Mouse (Mus musculus) T-helper 17 cell (primary cell): ENCODE data around the gene 1700029I15Rik.

Experiments used
- in situ Hi-C, 2 experiments: fragments of 300-600 bp; cut with MboI, MseI; formaldehyde crosslinking; loops; 1 replicate in 1 of 2; 2 replicates in 1 of 2; pipeline ENCODE4 v1.15.1; 2025; ENCODE audit warnings: high pct_unique_total_duplicates in 2 of 2

Gene 1700029I15Rik

DNA sequence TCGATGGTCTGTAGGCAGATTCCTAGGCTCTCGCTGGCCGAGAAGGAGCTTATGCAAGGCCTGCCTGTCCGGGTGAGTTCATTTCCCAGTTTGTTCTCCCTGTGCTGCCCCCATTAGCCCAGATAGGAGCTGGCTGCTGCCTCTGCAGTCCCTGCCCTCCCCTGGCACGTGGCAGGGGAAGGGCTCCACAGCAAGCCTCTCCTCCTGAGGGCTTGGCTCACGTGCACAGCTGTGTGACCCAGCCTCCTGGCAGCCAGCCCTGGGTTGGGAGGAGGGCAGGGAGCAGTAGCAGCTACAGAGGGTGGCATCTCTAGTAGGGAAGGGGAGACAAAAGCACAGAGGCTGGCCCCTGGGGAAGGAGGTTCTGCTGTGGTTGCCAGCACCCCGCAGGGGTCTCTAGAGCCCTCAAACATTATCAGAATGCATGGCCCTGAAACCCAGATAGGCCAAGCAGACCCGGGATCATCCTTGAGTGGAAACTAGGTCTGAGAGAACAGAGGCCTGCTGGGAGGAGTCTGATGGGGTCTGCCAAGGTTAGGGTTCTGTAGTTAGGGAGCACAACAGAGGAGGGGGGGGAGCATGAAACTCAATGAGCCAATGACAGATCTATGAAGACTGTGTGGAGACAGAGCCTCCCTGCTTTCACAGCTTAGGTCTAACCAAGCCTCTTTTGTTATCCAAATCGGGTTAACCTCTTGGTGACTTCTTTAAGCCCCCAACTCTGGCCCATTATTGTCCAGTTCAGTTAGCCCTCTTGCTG, 41.5 kb downstream of the 1700029I15Rik start:
- in situ Hi-C loops = no loop called here

DNA sequence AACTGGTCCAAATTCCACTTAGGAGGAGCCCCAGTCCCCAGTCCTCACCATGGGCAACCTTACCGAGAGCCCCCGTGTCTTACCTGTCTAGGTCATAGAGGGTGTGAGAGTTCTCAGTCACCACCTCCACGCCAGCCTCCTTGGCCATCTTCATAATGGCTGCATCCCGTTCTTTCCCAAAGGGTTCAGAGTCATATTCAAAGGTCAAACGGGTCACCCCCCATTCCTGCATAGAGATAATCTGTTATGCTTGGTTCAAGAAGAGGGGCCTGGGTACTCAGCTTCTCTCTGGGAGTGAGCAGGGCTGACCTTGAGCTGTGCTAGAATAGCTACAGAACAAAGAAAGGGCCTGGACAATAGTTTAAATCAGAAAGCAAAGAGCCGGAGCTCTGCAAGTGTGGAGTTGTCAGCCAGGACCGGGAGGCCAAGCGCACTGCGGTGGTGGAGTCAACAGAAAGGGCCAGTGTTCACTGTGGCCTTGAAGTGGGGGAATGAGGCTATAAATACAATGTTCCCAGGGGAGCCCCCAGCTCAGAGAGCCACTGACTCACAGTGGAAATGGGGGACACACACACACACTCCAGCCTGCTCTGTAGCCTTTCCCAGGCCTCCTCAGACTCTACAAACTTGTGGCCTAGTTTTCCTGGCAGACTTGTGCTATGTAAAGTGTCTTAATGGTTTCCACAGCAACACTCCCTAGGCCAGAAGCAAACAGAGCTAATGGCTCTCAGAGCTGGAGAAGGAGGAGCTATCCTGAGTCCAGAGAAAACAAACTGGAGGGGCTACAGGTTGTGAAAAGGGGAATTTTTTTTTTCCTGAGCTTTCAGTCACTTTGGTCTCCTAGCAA, 42.3 kb downstream of the 1700029I15Rik start:
- in situ Hi-C loops = no loop called here

DNA sequence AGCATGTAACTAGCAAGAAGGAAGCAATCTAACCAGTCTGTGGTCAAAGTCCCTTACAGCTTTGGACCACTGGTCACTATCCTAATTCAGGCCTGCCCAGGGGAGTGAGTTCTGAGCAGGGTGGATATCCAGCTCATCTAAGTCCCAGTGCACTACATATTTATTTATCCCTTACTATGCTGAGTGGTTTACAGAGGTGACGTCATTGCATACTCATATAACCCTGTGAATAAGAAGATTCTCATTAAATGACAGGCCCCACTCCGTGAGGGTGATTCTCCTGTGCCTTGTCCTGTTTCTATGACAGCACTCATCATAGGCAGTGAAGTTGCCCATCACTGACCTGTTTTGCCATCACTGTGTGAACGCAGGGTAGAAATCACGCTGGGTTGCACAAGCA, 43.0 kb downstream of the 1700029I15Rik start:
- in situ Hi-C loops = no loop called here

DNA sequence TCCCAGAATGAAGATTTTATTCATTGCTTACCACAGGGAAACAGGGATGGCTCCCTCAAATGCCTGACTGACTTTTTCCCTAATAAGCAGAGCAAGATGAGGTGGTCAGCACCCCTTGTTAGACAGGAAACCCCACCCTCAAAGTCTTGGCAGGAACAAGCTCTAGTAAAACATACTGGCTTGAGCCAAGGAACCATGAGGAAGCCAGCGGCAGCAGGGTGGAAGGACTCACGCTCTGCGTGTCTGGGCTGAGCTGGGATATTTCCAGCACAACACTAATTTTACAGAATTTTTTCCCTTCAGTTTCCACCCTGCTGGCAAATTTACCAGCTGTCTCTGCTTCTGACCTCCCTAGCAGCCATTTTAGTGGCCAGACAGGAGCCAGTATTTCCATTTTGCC, 44.1 kb downstream of the 1700029I15Rik start:
- in situ Hi-C loops = no loop called here

DNA sequence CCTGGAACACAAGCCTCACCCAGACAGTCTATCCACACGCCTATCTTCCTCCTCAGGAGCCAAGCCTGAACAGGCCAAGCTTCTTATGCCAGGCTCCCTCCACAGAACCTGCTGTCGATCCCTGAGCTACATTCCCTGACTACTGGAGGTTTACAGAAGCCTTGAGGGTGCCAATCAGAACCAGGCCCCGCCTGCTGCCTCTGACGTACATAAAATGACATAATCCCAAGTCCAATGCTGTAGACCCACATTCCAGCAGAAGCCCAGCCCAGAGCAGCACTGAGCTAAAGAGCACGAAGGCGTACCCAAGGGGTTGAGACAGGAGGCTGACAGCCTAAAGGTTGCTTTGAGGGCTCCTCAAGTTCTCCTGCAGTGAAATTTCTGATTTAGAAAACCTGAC, 45.5 kb downstream of the 1700029I15Rik start:
- in situ Hi-C loops = no loop called here

DNA sequence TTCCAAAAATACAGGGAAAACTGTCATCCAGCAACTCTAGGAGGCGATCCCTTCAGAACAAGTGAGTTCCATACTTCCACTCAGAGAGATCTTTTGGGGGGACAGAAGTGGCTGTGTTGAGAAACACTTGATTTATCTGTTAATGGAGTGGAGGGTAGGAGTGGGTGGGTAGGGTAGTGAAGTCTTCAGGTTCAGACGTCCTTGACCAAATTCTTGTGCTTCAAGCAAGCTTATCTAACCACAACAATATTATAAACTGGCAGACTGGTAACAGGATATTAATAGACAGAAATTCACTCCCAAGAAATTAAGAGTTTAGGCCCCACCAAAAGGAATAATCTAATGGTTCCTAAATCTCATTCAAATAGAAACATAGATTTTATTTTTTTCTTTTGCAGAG, 47.8 kb downstream of the 1700029I15Rik start:
- in situ Hi-C loops = loop anchor here (5.0 to 10.0 kb wide), 2 partner anchors 55 to 58 kb away; partner anchors contain the start of genes Large2 (in 2 of the 2) and Pex16 (in 2 of the 2)

DNA sequence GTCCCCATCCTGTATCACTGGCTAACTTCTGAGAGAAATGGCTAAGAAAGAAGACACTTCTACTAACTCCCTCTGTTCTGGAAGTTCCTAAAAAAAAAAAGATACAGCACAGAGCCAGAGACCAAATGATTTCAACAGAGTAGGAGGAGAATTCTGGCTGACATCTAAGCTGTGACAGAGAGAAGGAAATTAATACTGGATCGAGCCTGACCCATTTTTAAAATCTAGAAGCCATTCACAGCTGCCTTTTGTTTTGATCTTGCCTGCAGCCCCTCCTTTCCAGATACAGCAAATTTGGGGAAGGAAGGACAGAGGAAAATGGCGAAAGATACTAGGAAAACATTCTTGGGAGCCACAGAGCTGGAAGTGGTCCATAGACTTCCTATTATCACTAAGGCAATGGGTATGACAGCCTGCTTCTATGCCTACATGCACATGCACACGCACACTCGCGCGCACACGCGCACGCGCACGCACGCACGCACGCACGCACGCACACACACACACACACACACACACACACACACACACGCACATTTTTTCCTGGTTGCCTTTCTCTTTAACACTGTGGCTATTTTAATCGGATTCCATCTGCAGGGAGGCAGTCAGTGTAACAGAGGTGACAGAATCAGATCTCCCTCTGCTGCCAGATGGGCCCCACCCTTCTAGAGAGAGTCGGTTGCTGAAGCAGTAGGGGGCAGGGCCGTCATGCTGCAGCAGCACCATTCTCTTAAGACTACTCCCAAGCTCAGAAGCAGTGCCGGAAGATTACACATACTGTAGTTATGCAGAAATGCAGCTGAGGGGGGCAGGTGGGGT, 48.6 kb downstream of the 1700029I15Rik start:
- in situ Hi-C loops = loop anchor here (5.0 to 10.0 kb wide), 2 partner anchors 56 to 59 kb away; partner anchors contain the start of genes Large2 (in 2 of the 2) and Pex16 (in 2 of the 2)

DNA sequence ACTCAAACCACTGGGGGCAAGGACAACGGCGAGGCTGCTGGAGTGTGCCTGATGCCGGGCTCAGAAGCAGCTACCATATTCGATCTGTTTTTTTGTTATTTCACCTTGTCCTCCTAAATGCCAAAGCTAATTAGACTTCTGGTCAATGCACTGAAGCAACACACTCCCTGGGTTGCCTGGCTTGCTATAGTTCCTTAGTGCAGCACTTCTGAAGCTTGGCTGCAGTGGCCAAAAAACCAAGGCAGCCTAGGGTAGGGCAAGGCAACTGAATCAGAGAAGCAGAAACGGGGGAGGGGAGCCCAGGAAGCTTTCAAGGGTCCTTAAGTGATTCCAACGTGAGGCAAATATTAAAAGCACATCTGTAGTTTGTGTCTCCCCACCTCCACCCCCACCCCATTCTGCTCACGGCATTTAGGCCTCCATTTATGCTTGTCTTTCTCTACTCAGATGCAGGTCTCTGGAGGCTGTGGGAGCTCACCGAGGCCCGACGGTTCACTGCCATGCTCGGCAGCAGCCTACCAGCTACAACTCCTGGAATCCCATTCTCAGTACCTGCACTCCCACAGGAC, 49.4 kb downstream of the 1700029I15Rik start:
- in situ Hi-C loops = loop anchor here (5.0 to 10.0 kb wide), 2 partner anchors 57 to 59 kb away; partner anchors contain the start of genes Large2 (in 2 of the 2) and Pex16 (in 2 of the 2)

DNA sequence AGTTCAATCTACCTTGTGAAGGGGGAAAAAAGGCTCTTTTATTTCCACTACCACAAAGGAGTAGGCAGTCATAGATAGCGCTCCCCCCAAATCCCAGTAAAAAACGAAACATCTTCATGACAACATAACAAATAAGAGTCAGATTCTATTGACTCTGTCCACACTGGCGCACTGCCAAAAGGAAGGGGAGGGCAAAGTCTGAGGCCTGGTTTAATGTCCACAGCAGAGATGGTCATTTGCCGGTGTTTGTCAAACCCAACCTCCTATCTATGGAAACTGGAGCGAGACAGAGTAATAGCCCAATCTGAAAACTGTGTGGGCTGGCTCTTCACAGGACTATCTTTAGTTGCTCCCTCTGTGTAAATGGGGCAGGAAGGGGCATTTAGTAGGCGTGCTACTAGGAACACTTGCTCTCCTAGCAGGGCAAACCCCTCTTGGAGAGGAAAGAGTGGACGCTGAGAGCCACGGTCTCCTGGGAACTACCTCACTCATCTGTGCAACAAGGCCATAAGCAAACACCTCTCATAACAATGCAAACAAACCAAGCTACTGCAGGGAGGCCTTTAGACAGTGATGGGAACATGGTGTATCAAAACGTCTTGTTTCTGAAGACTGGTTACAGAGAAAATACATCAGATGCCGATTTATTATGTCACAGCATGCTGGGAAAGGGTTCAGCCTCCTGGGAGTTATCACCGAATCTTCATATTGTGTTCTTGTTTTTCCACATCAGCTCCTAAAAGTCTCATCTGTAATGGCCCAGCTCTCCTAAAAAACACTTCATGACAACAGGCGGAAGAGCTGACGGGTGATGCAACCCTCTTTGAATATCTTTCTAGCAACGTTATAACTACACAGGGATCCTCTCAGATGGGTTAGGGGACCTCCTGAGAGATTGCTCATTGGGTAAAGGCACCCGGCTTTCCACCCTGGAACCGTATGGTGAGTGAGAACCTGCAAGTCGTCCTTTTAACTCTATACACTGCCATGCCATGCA, 50.3 kb downstream of the 1700029I15Rik start:
- in situ Hi-C loops = loop anchor here (5.0 to 10.0 kb wide), 2 partner anchors 58 to 60 kb away; partner anchors contain the start of genes Large2 (in 2 of the 2) and Pex16 (in 2 of the 2)

DNA sequence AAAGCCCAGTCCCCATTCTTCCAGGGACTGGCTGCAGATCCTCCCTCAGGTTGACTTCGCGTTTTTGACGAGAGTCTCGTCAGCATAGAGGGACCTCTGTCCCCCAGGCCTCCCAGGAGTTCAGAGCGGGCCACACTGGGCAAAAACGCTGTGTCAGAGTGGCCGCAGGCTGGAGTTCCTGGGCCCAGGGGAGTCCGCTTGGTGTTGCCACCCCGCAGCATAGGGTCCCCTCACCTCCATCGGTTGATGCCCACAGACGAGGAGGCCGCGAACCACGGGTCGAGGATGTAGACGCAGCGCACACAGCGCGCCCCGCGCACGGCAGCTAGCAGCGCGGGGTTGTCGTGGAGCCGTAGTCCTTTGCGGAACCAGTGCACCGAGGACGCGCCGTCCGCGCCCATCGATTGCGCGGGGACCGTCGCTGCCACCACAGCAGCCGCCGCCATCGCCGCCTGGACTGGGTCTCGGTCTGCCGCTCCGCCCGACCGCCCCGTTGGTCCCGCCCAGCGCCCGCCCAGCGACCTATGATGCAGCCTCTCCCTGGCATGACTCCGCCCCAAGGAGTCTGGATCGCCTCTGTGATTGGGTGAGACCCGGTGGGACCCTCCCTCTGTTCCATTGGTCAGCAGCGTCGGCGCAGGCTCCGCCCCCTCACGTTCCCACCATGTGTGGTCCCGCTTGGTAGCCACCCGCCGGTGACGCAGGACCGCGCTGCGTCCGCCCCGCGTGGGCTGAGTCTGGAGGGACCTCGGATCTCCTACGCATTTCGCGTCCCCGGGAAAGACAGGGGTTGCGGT, 51.4 kb downstream of the 1700029I15Rik start, which contains the start of gene Cry2:
Gene Cry2, minus strand, starts transcription at position 466 of the 797 bp plus-strand sequence.
- in situ Hi-C loops = loop anchor here (5.0 to 10.0 kb wide), 2 partner anchors 59 to 61 kb away; partner anchors contain the start of genes Large2 (in 2 of the 2) and Pex16 (in 2 of the 2)

DNA sequence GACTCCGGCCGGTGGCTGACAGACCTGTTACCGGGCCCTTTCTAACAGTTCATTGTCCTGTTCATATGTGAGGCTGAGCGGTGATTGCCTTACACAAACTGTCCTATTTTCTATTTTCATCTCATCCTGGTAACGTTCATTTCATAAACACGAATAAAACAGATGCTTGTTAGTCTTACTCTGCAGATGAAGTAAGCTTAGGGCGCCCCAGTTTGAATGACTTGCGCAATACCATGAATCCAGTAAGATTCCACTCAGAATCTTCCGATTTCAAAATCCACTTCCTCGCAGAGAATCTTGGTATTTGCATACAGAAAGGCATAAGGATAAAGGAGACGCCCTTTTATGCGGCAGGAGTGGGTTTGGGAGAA, 52.0 kb downstream of the 1700029I15Rik start:
- in situ Hi-C loops = loop anchor here (5.0 to 10.0 kb wide), 2 partner anchors 60 to 62 kb away; partner anchors contain the start of genes Large2 (in 2 of the 2) and Pex16 (in 2 of the 2)

DNA sequence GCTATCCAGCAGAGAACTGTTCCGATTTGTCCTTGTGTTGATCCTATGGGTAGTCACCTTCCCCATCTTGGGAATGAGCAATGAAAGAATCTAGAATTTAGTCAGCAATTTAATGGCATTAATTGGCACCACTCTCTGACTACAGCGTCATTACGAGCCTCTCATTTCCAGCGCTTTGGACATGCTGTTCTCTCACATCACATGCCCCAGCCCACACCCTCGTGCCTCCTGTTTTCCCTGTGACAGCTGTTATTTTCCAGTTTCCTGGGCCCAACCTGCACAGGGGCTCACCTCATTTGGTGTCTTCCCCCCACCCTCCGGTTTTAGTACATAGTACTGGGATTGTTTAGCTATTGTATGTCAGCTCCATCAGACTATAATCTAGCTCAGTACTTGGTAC, 52.7 kb downstream of the 1700029I15Rik start:
- in situ Hi-C loops = loop anchor here in 1 of 2 experiments (10.0 kb wide), 1 partner anchor 60 kb away; the partner anchor contains the start of genes Large2 and Pex16
